Mouse (Mus musculus) embryo, embryonic 9.5 days (tissue): ENCODE results near the gene Olfr1417.
A peak's percentile ranks its signal among the peaks of the same experiment; 100 is the strongest.
"Not testable (repeated sequence)": the region's sequence is repeated elsewhere in the genome, so short reads cannot be mapped to it uniquely, and the experiment has no call there.

Experiments used
- DNase-seq: peaks from one replicate; pipeline ENCODE4 v3.0.0-alpha.2; 2017; ENCODE audit errors: extremely low spot score

Olfr1417 gene

DNA sequence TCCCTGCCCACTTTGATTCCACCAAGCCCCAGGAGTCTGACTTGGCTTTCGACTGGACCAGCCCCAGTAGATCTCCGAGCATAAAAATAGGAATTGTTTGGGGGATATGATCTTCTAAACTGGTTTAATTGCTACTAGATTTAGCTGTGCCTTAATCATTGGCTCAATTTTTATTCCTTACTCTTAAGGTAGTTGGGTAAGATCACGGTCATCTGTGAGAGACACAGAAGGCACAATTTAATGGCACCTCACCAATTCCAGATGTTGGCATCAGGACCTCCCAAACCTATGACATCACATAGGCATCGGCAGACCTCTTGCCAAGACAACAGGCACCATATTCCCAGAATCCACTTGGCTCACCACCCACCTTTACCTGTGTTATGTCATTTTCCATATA is at the start of gene Olfr1417:
Gene Olfr1417 (minus strand): TSS at position 101 of the 400 bp plus-strand sequence.
- DNase-seq = no peak

DNA sequence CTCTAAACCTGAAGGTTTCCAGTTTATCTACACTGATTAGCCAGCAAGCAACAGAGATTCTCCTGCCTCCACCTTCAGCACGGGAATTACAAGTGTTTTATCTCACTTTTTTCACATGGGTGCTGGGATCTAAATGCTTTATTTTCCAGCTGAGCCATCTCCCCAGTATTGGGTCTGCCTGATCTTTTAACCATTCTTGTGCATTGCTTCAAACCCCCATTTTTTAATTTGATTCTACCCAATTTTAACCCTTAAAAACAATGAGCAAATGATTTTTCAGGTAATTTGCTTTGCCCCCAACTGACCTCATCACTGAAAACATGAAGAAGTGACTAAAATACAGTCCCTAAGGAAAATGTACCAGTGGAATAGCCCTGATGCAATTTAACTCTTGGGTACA is 47.2 kb upstream of the Olfr1417 start, which contains the start of gene Olfr1420:
Gene Olfr1420 (plus strand): TSS at position 301 of the 400 bp plus-strand sequence.
- no peak for DNase-seq

DNA sequence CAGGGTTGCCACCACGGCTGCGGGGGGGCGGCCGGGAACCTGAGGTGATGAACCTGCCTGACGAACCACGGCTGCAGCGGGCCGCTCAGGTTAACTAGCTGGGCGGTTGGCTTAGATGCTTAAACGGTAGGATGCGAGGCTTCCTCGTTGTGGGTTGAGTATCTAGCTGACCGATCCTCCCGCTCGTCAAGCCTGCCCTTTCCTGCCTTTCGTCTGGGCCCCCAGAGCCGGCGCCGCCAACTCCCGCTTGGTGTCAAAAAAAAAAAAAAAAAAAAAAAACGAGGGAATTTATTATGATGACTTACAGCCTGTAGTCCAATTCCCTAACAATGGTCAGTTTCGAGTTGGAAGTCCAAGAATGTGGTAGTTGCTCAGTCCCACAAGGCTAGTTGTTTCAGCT is 39.4 kb upstream of the Olfr1417 start:
- not testable (repeated sequence) for DNase-seq

DNA sequence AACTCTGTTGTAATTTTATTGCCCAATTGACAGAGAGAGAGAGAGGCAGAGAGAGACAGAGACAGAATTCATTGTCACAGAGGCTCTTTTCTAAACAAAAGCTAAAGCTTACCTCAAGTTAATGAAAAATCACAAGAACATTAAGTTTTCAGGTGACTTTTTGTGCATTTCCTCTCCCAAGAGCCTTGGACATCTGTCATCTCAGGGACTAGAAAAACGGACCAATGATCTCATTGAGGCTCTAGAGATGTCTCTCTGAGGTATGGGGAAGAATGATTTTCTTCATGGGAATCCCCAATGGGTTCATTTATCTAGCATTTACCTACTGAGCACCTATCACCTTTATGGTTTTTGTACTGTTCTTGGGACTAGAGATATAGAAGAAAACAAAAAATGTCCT is 36.0 kb upstream of the Olfr1417 start, which contains the start of gene Olfr1419:
Gene Olfr1419 (minus strand): TSS at position 101 of the 400 bp plus-strand sequence.
- DNase-seq = no peak

DNA sequence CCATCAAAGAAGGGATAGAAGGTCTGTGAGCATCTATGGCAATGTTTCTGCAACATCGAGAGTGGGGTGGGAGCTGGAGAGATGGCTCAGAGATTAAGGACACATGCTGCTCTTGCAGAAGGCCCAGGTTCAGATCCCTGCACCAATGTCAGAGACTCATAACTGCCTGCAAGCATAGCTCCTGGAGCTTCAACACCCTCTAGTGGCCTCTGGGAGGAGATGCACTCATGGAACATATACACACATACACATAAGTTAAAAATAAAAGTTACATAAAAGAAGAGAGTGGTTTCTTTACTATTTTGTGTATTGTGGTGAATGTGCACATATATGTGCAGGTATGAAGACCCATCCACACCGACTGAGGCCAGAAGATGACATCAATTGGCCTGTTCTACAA is 28.8 kb upstream of the Olfr1417 start:
- DNase-seq = no peak

DNA sequence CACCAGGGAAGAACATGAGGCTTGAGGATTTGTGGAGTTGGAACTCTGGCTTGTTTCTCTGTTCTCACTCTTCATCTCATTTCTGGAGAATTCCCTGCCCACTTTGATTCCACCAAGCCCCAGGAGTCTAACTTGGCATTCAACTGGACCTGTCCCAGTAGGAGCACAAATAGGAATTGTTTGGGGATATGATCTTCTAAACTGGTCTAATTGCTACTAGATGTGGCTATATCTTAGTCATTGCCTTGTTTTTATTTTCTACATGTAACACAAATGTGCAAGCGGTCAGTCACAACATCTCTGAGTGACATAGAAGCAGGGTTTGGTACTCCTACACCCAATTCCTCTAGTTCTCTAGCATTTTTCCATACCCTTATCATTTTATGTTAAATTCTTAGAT is 21.9 kb upstream of the Olfr1417 start, which contains the start of gene Olfr1418:
Gene Olfr1418 (minus strand): TSS at position 101 of the 400 bp plus-strand sequence.
- no peak for DNase-seq

DNA sequence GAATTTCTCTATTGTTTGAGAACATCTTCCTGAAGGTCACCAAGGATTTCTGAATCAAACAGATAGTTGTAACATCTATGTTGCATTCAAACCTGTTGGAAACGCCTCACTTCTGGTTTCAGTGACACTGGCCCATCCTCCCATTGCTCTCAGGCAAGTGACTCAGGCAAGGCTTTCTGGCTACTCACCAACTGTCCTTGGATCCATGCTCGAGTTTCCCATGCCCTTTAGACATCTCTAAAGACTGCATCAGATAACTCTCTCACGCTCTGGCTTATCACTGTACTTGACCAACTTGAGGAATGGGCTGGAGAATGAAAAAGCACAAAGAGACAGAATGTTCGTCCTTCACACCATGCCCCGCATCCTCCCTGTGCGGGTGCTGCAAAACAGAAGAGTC is 17.5 kb upstream of the Olfr1417 start:
- no peak for DNase-seq

DNA sequence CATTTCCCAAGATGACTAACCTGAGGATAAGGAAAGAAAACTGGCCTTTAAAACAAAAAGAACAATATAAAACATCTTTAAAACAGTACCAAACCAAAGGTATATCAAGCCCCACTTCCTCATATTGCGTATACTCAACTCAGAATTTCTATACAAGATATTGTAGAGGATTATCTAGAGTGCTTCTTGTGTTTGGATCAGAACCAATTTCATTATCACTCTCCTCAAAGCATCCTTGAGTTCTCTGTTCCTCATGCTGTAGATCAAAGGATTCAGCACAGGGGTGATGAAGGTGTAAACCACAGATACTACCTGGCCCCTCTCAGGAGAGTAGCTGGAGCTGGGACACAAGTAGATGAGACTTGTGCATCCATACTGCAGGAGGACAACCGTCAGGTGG is 15.8 kb upstream of the Olfr1417 start:
- DNase-seq = no peak

DNA sequence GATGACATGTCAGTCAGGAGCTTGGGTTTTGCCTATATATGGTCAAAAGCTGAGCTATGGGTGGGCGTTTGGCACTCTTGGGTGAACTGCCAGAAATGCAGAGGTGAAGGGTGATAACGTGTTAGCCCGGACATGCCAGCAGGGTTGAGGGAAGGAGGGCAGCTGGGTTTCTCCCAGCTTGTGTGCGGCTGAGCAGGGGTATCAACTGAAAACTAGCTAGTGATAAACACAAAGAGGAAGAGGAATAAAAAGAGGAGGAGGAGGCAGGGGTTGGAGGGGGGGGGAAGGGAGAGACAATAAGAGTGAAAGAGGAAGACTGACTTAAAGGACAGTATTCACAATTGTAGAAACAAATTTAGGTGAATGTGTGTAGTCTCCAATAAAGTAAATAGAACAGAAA is 13.6 kb upstream of the Olfr1417 start:
- DNase-seq = no peak

DNA sequence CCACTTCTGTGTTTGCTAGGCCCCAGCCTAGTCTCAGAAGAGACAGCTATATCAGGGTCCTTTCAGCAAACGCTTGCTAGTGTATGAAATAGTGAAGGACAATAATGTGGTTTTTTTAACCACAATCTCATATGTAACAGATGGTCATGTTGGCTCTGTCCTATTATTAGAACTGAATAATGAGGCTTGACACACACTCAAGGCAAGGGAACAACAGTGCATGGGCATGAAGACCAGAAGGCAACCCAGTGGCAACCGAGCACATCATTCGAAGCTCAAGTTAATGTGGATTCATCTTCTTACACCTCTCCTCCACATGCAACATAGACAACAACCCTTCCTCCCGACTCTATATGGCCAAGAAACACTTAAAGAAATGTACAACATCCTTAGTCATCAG is 7.3 kb upstream of the Olfr1417 start:
- no peak for DNase-seq

DNA sequence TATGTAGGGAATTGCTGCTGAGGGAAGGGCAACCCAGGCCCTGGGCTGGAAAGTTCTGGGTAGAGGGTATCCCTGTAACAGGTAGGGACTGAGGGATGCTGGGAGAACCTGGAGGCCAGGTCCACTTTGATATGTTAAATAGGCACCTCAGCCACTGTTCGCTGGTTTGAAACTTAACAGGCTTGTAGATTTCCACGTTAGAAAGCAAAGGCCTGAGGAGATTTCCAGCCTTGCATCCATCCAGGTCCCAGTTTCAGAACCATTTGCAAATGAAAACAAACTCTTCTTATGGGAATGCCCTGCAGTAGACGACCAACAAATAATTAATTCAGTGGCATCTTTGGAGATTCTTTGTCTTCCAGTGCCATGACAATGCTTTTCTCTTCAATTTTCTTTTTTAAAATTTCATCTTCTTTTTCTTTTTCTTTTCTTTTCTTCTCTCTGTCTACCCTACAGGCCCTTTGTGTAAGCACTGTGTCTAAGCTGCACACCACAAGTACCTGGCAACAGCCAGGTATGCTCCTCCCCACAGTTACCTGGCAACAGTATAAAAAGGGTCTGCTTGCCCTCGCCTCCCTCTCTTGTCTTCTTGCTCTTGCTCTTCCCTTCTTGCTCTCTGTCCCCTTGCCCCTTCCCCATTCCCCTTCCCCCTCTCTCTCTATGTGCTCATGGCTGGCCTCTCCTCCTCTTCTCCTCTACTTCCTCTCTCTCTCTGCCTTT is 15.5 kb downstream of the Olfr1417 start:
- DNase-seq = no peak

DNA sequence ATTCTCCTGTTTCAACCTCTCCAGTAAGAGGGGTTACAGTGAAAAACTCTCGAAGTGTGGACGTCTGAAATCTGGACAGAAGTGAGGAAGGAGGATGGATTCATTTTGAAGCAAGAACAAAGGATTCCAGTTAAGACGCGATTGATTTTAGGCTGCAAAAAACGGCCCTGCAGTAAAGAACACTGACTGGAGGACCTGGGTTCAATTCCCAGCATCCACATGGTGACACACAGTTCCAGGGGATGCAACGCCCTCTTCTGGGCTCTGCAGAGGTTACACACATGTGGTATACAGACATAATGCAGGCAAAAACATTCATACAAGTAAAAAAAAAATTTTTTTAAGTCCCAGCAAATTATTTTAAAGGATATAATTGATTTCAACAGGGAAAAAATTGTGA is 18.8 kb downstream of the Olfr1417 start:
- DNase-seq = no peak

DNA sequence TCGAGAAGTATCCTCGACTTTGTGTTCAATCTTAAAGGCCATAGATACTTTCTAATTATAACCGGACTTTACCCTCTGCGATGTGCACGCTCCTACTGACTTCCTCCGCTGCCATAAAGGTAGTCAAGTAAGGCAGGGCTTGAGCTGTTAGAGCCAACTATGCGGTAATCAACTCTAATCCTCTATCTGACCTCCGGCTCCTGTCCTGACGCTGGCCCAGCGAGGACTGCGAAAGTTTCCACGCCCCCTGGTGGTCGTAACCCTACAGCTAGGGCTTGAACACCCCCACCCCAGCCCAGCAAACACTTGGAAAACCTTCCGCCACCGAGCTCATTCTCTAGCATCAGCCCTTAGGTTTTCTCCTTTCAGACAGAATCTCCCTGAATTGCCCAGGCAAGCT is 19.2 kb downstream of the Olfr1417 start:
- DNase-seq = peak; percentile 86

DNA sequence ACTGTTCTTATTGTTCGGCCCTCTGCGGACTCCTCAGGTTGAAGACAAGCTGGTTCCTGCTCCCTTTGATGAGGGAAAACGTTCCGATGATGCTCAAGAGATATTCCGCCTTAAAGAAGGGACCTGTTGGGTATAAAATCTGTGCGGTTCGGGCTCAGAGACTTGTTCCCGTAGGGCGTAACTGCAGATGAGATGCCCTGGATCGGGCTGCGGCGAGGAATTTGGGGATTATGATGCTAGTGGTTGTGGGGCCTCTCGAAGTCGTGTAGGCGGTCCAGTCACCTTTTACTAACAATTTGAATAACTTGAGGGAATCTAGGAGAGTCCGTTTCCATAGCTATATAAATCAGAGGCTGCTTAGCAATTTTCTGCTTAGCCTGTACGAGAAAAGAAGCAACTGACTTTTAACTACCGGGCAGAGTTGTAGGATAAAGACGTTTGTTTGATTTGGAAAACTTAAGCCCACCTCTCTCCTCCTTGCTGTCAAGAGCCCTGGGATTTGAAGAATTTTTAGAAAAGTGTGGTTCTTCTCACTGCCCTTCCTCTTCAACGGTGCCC is 19.8 kb downstream of the Olfr1417 start, which contains the start of gene Stx3:
Gene Stx3 (minus strand): TSS at position 261 of the 558 bp plus-strand sequence.
- DNase-seq = peak; percentile 31

DNA sequence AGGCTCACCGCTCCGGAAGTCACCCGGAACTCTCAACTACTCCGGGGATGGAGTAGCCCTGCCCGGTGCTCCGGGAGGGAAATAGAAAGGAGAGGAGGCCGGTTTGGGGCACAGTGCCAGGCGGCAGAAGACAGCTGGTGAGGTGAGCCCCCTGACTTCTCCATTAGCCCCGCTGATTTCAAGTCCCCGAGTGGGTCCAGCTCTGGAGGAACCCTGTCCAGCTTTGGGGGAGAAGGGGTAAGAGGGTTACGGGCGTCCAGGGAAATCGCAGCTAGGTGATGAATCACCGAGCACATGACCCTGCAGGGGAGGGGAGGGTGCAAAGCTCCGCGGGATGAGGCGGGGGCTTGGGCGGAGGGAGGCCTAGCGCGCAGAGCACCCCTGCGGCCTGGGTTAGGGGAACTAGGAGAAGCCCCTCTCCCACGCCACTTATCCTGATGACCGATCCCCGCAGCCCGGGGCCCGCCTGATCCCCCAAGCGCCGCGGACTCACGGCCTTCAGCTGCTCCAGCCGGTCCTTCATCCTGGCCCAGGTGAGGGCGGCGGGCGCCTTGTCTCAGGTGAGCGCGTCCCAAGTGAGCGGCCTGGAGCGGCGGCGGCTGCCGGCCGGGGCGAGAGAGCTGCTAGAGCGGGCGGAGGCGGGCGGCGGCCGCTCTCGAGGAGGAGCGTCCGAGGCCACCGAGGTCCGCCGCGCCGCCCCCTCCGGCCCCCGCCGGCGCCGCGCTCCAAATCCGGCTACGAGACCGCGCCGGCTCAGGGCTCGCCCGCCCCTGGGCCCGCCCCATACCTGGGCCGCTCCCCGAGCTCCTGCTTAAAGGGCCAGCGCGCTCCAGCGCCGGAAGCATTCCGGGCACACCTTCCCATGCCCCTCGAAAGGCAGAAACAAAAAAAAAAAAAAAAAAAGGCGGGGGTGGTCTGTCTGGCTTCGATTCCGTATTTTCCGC is 20.5 kb downstream of the Olfr1417 start:
- DNase-seq = peak; percentile 52

DNA sequence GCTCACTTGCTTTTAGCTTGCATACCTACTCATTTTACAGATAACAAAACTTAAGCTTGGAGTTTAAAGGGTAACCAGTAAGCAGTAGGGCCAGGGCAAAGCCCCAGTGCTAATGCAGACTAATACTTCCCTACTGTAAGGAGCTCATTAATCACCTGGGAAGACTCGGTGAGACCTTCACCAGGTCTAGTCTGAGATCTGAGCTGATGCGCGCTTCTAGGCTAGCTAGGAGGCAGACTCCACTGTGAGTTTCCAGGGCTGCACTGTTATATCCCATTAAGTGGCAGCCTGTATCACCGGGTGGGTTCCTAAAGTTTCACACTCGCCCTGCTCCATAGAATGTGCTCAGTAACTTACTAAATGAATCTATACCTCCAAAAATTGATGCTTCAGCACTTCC is 21.4 kb downstream of the Olfr1417 start:
- DNase-seq = no peak

DNA sequence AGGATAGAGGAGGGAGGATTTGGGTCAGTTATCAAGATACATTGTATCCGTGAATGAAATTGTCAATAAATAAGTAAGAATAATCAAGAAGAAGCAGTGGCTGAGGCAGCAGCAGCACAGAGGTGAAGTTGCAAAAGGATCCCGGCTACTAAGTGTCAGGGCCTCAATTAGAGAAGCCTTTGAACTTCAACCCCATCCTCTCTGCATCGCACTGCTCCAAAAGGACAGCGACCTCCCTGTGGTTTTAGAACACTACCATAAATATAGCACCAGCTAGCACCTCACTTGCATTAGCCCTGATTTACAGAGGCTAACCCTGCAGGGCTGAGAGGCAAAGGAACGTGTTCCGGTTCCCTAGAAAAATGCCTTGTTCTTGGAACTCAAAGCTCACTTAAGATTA is 22.3 kb downstream of the Olfr1417 start:
- DNase-seq = no peak

DNA sequence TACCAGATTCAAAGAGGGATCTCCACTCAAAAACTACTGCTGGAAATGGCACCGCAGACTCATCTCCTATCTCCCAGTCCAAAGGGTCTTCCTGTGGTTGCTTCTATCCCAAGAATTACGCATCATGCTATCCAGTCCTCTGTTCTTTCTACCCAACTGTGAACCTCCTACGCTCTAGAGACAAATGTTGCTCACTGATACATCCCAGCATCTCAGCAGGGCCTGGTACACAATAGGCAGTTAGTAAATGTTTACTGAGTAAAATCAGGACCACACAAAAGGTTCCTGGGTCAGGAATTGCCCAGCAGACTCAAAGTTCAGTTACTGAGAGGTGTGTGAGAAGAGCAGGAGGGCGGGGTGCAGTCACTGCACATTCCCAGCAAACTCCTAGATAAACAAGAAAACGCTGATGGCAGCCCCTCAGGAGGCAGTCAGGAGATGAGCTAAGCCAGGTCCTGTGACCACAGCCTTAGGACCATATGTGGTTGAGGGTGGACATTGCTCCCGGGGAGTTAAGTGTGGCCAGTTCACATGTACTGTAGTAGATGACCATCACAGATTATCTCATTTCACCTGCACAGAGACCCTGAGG is 24.2 kb downstream of the Olfr1417 start:
- no peak for DNase-seq

DNA sequence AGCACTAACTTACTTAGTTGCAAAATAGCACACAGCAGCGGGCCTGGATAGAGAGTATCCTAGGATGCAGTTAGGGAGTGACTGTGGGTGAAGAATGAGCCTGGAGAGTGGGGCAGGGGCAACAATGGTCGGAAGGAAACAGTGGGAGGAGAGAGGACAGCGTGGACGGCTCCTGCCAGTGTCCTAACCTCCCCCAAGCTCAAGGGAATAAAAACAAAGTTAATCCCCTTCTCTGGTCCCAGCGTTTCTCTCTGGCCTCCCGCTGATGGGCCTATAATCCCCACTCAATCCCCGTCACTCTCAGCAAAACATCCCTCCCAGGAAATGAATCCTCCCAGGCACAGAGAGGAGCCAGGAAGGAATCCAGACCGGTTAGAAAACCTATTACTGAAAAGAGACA is 25.4 kb downstream of the Olfr1417 start:
- peak; percentile 36 for DNase-seq

DNA sequence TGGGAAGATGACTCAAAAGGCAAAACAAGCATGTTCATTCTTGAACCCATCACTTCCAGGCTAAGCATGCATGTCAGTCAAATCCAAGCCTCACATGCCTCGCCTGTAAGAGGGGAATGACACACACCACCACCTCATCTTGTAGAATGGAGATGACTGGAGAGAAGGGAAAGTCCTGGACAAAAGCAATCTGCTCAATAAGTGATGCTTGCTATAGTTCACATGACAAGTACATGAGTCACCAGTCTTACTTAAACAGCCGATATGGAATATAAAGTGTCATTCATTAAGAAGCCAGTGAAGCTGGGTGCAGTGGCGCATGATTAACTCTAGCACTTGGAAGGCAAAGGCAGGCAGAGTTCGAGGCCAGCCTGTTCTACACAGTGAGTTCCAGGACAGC is 25.9 kb downstream of the Olfr1417 start:
- no peak for DNase-seq

DNA sequence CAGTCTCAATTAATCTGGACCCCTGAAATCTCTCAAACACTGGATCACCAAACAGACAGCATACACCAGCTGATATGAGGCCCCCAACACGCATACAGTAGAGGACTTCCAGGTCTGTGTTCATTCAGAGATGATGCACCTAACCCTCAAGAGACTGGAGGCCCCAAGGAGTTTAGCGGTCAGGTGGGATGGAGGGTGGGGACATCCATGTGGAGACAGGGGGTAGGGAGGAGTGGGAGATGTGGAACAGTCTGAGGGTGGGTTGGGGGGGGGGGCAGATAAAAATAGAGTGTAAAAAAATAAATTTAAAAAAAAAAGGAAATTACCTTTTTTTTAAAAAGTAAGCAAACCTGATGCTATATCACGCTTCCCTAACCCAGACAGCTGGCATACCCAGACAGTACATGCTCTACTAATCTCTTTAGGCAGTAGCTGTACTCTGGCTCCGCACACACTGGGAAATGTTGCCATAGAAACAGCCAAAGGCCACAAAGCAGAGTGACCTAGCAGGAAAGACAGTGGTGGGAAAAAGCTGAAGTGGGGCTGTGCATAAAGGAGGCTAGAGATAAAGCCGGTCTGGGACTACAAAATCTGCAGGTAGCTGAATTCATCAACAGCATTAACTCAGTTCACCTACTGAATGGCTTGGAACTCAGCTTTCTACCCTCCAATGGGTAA is 27.2 kb downstream of the Olfr1417 start:
- DNase-seq = peak; percentile 34
